Mouse (Mus musculus) C2C12 (cell line): ENCODE measurements around the gene Tdrd7. TPM values are rescaled to one million over a fixed set of nuclear protein-coding genes. Genes with fewer than 3 reads are reported as not detected.
A peak's percentile ranks its signal among the peaks of the same experiment; 100 is the strongest.

ENCODE experiments used
- H3K27me3 ChIP-seq: one replicate; pipeline ENCODE4 v1.6.1; 2011; ENCODE audit not compliant: control insufficient read depth, insufficient read depth, insufficient read length
- H3K36me3 ChIP-seq: one replicate; pipeline ENCODE4 v1.6.1; 2011; ENCODE audit not compliant: control insufficient read depth, insufficient read depth
- H3K4me3 ChIP-seq: one replicate; pipeline ENCODE4 v1.5.1; 2011; ENCODE audit warnings: mild to moderate bottlenecking, control low read depth; ENCODE audit not compliant: poor library complexity, insufficient read depth, severe bottlenecking
- H3K79me2 ChIP-seq: one replicate; pipeline ENCODE4 v1.6.1; 2011; ENCODE audit not compliant: control insufficient read depth, insufficient read depth
- H3K79me3 ChIP-seq: one replicate; pipeline ENCODE4 v1.6.1; 2011; ENCODE audit warnings: low read depth, control low read depth
- H3ac ChIP-seq: one replicate; pipeline ENCODE3; 2011; ENCODE audit warnings: low read depth; ENCODE audit not compliant: control insufficient read depth, insufficient read length
- CEBPB ChIP-seq: IDR thresholded peaks from one replicate; pipeline ENCODE4 v1.6.1; 2011; ENCODE audit warnings: low read depth, mild to moderate bottlenecking, control low read depth, moderate library complexity
- CTCF ChIP-seq: IDR thresholded peaks from one replicate; pipeline ENCODE4 v1.5.1; 2011; ENCODE audit not compliant: control insufficient read depth, insufficient read depth, insufficient read length
- FOSL1 ChIP-seq: IDR thresholded peaks from one replicate; pipeline ENCODE4 v1.8.0; 2011; ENCODE audit warnings: mild to moderate bottlenecking, low read length; ENCODE audit not compliant: poor library complexity, insufficient read depth, severe bottlenecking
- MAX ChIP-seq: IDR thresholded peaks from one replicate; pipeline ENCODE4 v1.6.1; 2011; ENCODE audit warnings: mild to moderate bottlenecking, control low read depth
- MYOD1 ChIP-seq: IDR thresholded peaks from one replicate; pipeline ENCODE4 v1.6.1; 2011; ENCODE audit warnings: low read depth; ENCODE audit not compliant: control insufficient read depth, insufficient read length
- MYOG ChIP-seq: IDR thresholded peaks from one replicate; pipeline ENCODE4 v1.6.1; 2011; ENCODE audit not compliant: control insufficient read depth, insufficient read length; ENCODE audit errors: extremely low read depth
- USF1 ChIP-seq: IDR thresholded peaks from one replicate; pipeline ENCODE4 v1.6.1; 2011; ENCODE audit warnings: low read depth, mild to moderate bottlenecking, control low read depth, moderate library complexity
- polyA plus RNA-seq: library from polyadenylated mRNA; unstranded; fragments of >200 nt; fragmentation: generic; extraction: Trizol; gene quantifications from one replicate; pipeline ENCODE4 v1.2.1, GENCODE M21; 2012; ENCODE audit warnings: missing spikeins

The Tdrd7 gene
- polyA plus RNA-seq, 1 experiment: 18.0 TPM

DNA sequence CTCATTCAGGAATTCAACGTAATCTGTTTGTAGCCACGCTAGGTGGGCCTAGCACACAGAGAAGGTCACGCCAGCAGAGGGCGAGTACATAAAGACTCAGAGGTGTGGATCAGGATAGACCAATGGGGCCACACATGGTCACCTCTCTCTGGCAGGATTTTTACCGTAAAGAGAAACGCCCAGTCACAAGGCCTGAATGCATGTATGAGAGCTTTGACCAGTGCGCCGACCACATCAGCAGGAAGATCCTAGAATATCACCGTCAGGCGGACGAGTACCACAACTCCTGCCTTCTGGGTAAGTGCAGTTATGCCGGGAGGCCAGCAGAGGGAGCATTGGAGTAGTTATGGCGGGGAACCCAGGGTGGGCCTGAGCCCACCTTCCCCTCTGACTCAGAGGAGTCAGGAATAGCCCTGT is 23.5 kb upstream of the Tdrd7 start:
- no peaks in the 10 kb centered on the region for H3K79me2 ChIP-seq
- H3K36me3 ChIP-seq: no peaks in the 10 kb centered on the region
- TF ChIP-seq CEBPB (no peak), CTCF (peak; percentile 86), USF1 (no peak)
- H3K4me3 ChIP-seq: no peak overlapping the region
- no peaks in the 10 kb centered on the region for H3K27me3 ChIP-seq
- no peak overlapping the region for H3ac ChIP-seq
- no peaks in the 10 kb centered on the region for H3K79me3 ChIP-seq

DNA sequence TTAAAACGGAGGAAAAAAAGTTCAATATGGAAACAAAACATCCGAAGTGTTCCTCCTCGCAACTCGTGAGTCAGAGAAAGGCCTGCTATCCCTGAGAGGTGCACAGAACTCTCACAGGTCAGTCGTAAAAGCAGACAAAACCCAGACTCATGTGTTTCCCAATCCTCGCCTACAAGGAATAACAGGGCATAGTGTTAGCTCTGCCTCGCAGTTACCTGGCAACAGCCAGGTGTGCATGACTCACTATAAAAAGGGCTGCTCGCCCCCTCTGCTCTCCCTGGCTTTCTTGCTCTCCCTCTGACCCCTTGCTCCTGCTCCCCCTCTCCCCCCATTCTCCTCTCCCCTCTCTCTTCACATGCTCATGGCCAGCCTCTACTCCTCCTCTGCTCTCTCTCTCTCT is 17.4 kb upstream of the Tdrd7 start:
- Histone ChIP-seq H3K36me3 (no peaks in the 10 kb centered on the region), H3K79me3 (no peaks in the 10 kb centered on the region), H3K4me3 (no peak overlapping the region), H3K79me2 (no peaks in the 10 kb centered on the region), H3ac (no peak overlapping the region), H3K27me3 (no peaks in the 10 kb centered on the region)
- TF ChIP-seq CTCF (no peak), MYOD1 (no peak), CEBPB (no peak), MAX (no peak), FOSL1 (no peak), USF1 (no peak), MYOG (no peak)

DNA sequence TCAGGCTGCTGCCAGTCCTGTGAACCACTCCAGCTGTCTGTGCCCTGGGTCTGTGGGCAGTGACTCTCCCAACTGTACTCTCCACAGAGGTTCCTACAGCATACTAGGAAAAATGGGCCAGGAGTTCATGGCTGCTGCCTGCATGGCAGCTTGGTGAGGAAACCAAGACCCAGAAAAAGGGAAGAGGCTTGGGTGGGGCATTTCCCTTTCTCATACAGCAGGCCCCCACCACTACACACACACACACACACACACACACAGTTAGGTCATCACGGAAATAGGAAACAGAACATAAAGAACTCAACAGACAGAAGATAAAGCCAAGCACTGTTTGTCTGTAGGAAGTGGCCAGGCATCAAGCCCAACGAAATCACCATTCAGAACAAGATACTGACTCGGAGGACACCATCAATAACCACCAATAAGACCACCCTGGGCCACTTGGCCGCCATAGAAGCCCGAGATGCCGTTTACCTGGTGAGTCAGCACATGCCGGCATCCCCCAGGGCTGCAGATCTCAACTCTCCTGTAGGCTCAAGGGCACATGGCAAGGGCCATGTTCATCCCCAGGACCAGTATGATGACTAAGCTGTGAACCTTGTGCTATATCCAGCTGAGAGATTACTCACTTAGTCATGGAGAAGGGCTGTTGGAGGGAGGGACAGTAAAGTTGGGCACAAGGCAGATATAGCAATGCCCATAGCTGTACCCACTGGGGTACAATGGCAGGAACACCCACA is 15.9 kb upstream of the Tdrd7 start:
- Histone ChIP-seq H3K79me3 (no peaks in the 10 kb centered on the region), H3K27me3 (no peaks in the 10 kb centered on the region), H3ac (no peak overlapping the region), H3K79me2 (no peaks in the 10 kb centered on the region), H3K4me3 (no peak overlapping the region), H3K36me3 (no peaks in the 10 kb centered on the region)
- TF ChIP-seq CEBPB: no peak
- peak; percentile 15 for TF ChIP-seq MAX
- no peak for TF ChIP-seq FOSL1

DNA sequence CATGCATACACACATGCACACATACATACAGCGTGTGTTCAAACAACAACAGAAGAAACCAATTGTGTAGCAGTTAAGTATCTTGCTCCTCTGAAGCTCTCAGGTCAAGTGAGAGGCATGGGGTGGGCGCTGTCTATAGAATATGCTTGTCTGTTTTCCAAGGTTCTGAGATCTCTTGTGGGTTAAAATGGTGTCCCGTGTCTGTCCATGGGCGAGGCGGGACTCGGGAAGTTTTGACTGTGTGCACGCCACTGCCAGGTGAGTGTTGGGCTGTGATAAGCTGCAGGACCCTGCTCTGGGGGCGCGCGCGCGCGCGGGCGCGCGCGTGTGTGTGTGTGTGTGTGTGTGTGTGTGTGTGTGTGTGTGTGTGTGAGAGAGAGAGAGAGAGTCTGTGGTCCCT is 13.3 kb upstream of the Tdrd7 start:
- Histone ChIP-seq H3K79me2 (no peaks in the 10 kb centered on the region), H3ac (no peak overlapping the region), H3K27me3 (no peaks in the 10 kb centered on the region), H3K36me3 (no peaks in the 10 kb centered on the region), H3K79me3 (no peaks in the 10 kb centered on the region), H3K4me3 (no peak overlapping the region)
- TF ChIP-seq CTCF: no peak
- TF ChIP-seq FOSL1: no peak
- no peak for TF ChIP-seq CEBPB
- no peak for TF ChIP-seq MYOD1
- TF ChIP-seq MAX: no peak
- TF ChIP-seq USF1: no peak
- no peak for TF ChIP-seq MYOG

DNA sequence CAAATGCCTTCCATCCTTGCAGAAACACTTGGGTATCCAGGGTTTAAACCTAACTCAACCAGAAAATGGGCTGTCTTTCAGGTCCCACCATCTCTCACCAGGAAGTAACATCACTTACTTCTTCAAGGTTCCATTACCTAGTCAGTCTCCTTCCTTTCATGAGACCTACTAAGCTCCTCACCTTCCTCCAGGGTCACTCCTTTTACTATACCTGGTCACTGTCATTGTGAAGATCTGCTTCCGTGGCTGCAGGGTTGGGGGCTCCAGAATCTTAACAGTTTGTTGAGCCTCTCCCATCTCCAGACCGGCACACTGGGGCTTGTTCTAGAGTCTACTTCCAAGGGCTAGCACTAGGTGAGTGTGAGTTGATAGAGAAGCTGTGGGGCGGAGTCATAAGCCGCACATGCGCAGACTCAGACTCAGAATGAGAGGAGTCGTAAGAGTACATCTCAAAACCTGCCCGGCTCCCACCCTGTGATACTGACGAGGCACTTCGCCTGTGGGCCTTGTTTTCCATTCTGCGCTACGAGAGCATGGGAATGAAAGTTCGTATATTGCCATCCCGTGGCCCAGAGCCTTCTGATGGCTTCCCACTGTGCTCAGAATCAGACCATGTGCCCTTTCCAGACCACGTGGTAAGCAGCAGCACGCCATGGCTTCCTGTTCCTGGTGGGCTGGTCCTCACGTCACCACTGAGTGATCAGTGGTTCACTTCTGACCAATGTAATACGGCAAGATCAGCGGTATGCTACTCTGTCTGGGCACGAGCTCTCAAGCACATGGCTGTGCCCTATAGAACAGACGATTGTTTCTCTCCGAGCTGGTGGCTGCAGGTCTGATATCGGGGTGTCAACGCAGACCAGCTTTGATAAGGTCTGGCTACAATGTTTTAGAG is 11.9 kb upstream of the Tdrd7 start:
- no peak overlapping the region for H3ac ChIP-seq
- no peaks in the 10 kb centered on the region for H3K27me3 ChIP-seq
- no peaks in the 10 kb centered on the region for H3K79me2 ChIP-seq
- H3K79me3 ChIP-seq: no peaks in the 10 kb centered on the region
- no peak overlapping the region for H3K4me3 ChIP-seq
- no peaks in the 10 kb centered on the region for H3K36me3 ChIP-seq
- TF ChIP-seq MYOD1: no peak
- no peak for TF ChIP-seq MYOG
- no peak for TF ChIP-seq FOSL1
- no peak for TF ChIP-seq CTCF
- no peak for TF ChIP-seq MAX
- TF ChIP-seq CEBPB: no peak
- TF ChIP-seq USF1: no peak

DNA sequence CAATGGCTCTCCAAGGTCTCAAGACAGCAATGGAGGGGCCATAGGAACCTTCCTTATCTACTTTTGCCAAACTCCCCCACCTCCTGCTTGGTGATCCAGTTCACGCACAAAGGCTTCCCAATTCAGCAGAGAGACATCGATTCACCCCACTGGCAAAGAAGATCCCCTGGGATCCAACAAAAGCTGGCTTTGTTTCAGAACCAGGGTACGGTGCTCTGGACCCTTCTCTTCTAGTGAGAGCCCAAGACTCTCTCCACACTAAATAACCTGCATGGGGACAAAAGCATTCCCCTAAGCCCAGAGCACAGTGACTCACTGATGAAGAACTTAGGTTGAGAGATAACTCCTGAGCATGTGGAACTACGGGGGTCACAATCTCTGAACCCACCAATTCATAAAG is 9.9 kb upstream of the Tdrd7 start:
- no peak for TF ChIP-seq MYOD1
- no peak for TF ChIP-seq CEBPB
- no peak for TF ChIP-seq MYOG
- TF ChIP-seq USF1: no peak
- TF ChIP-seq CTCF: no peak
- no peak for TF ChIP-seq MAX
- no peak for TF ChIP-seq FOSL1
- Histone ChIP-seq H3ac (no peak overlapping the region), H3K4me3 (no peak overlapping the region), H3K79me2 (no peaks in the 10 kb centered on the region), H3K27me3 (no peaks in the 10 kb centered on the region), H3K79me3 (no peaks in the 10 kb centered on the region), H3K36me3 (no peaks in the 10 kb centered on the region)
